Mouse (Mus musculus): ENCODE measurements around the gene Rcsd1.

DNA sequence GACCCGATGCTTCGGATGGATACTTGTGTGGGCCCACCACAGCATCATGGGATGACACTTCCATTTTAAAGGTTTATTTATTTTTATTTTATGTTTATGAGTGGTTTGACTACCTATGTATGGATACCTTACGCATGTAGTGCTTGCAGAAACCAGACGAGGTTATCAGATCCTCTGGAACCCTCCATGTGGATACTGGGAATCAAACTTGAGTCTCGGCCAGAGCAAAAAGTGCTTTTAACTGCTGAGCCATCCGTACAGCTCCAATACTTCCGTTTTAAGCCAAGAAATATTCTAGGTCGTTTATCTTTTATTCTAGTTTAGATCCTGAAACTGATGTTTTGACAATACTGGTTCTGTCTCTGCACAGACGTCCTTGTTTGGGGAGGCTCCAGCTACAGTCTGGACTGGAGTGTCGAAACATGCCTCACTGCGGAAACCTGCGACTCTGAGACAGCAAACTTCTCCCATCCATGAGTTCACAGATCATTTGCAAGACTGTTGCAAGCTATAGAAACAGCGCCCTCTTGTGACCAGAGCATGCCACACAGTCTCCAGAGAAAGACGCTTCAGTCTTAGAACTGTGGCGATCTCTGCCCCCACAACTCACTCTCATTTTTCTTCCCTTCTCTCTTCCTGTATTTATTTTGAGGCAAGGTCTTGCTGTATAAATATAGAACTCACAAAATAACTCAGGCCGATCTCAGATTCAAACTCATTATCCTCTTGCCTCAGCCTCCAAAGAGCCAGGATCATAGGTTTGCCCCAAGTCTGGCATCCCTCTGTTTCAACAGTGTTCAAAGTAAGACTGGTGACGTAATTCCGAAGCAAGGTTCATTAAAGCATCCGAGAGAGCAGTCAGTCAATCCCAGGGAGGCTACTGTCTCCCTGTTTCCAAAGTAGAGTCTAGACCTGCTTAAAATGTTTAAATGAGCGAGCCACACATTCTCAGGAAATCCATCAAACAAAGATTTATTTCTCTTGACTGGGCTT lies 26.6 kb upstream of the Rcsd1 start:
- no peak for TF ChIP-seq POLR2A (IDR thresholded peaks at IDR 0.05; ENCODE audit: borderline replicate concordance, extremely low read depth, low read depth, low read length)
- TF ChIP-seq CTCF (IDR thresholded peaks at IDR 0.05; ENCODE audit: insufficient read depth, low read length) = peak; percentile 85

All from lung, adult 2 months (tissue).